Mouse (Mus musculus): ENCODE measurements at regions not wholly inside any gene's neighbourhood (a gene's known extent, or its start where the extent isn't known, plus 50 kb on each side); places are given as distances from the start of the nearest gene placed in this dataset.

DNA sequence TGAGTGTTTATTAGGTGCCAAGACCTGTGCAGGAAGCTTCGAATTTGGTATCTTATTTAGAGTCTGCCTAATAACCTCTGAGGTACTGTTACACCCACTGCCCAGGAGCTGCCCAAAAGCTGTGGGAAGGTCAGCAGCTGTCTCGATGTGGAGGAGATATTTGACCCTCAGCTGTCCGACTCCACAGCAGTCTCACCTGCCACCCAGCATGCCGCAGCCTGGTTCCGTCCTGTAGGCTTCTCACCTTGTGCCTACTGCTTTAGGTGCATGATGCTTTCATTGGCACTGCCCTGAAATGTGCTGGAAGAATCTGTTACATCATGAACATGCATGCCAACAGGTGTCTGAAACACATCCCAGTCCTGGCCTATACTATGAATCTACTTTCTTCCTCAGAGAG, 444.9 kb upstream of the Gm765 start:
- H3K9me3 ChIP-seq (replicated peaks; ENCODE audit: low read length) = no peaks in the 10 kb centered on the region
- H3K4me2 ChIP-seq (ENCODE audit: insufficient read depth, low read depth, poor library complexity, severe bottlenecking) = no peak overlapping the region
- in situ Hi-C loops (cut with MboI; ENCODE audit: low pct_ligation_motif_present, low pct_unique_long_range_greater_than_20kb, low sequenced_read_pairs) (no loop called here), dilution Hi-C loops (cut with MboI; ENCODE audit: extremely low pct_ligation_motif_present, extremely low pct_unique_long_range_greater_than_20kb, low sequenced_read_pairs) (no loop called here)
- H3K4me3 ChIP-seq (replicated peaks in 1 of 3; ENCODE audit: low read depth in 2 of 3, low read length in 2 of 3, poor library complexity in 1 of 3) = no peak overlapping the region
- H3K27me3 ChIP-seq (replicated peaks) = no peaks in the 10 kb centered on the region
- H3K36me3 ChIP-seq (replicated peaks in 1 of 2; ENCODE audit: control insufficient read depth in 1 of 2, insufficient read depth in 1 of 2, low read length in 1 of 2) = no peaks in the 10 kb centered on the region
- no peak for DNase-seq (ENCODE audit: extremely low read depth)
- no peaks in the 10 kb centered on the region; the same call in 1 of the 2 replicates for H3K79me2 ChIP-seq (replicated peaks; ENCODE audit: control insufficient read depth, extremely low read depth, insufficient read depth, poor library complexity, severe bottlenecking)
- TF ChIP-seq GABPA (IDR thresholded peaks at IDR 0.05; ENCODE audit: insufficient replicate concordance, low read depth, low read length) = no peak
- no peak for TF ChIP-seq IRF4 (IDR thresholded peaks at IDR 0.05; ENCODE audit: low read depth, low read length)
- TF ChIP-seq TBP (conservative IDR thresholded peaks at IDR 0.05; ENCODE audit: low read depth, low read length) = no peak
- TF ChIP-seq MXI1 (IDR thresholded peaks at IDR 0.05; ENCODE audit: low read depth, low read length) = no peak
- TF ChIP-seq ELF1 (IDR thresholded peaks at IDR 0.05; ENCODE audit: low read depth, low read length) = no peak
- TF ChIP-seq MAFK (IDR thresholded peaks at IDR 0.05; ENCODE audit: insufficient replicate concordance, low read length) = no peak
- no peak for TF ChIP-seq MEF2A (IDR thresholded peaks at IDR 0.05; ENCODE audit: borderline replicate concordance, low read depth, low read length)
- no peak for TF ChIP-seq JUN (IDR thresholded peaks at IDR 0.05; ENCODE audit: insufficient read depth, low read depth, low read length)
- no peak for TF ChIP-seq E2F4 (IDR thresholded peaks at IDR 0.05; ENCODE audit: insufficient replicate concordance, low read depth, low read length)
- no peak for TF ChIP-seq JUND (conservative IDR thresholded peaks at IDR 0.05; ENCODE audit: low read depth, low read length)
- no peak for TF ChIP-seq NRF1 (IDR thresholded peaks at IDR 0.05; ENCODE audit: low read depth, low read length)
- no peak for TF ChIP-seq CHD1 (IDR thresholded peaks at IDR 0.05; ENCODE audit: low read depth, low read length)
- H3K27ac ChIP-seq (ENCODE audit: insufficient read depth, low read depth) = no peak overlapping the region
- peaks cover 0 to 3% of the 10 kb centered on the region in 2 experiments; a peak in 2 of 4 replicates for H3K4me1 ChIP-seq (ENCODE audit: control insufficient read depth in 1 of 2, insufficient read depth in 2 of 2)
- no peak overlapping the region for H3K9ac ChIP-seq (ENCODE audit: insufficient read depth, low read depth)

GRCm38 (mm10) chr6:98782074-98782473, 439.5 kb upstream of the Gm765 start:
- Histone ChIP-seq H3K9me3 (replicated peaks; ENCODE audit: low read length) (no peaks in the 10 kb centered on the region), H3K27ac (ENCODE audit: insufficient read depth, low read depth) (no peak overlapping the region), H3K27me3 (replicated peaks) (no peaks in the 10 kb centered on the region), H3K4me3 (replicated peaks in 1 of 3; ENCODE audit: low read depth in 2 of 3, low read length in 2 of 3, poor library complexity in 1 of 3) (no peak overlapping the region), H3K36me3 (replicated peaks in 1 of 2; ENCODE audit: control insufficient read depth in 1 of 2, insufficient read depth in 1 of 2, low read length in 1 of 2) (no peaks in the 10 kb centered on the region), H3K9ac (ENCODE audit: insufficient read depth, low read depth) (no peak overlapping the region), H3K79me2 (replicated peaks; ENCODE audit: control insufficient read depth, extremely low read depth, insufficient read depth, poor library complexity, severe bottlenecking) (no peaks in the 10 kb centered on the region; the same call in 1 of the 2 replicates), H3K4me2 (ENCODE audit: insufficient read depth, low read depth, poor library complexity, severe bottlenecking) (no peak overlapping the region), H3K4me1 (ENCODE audit: control insufficient read depth in 1 of 2, insufficient read depth in 2 of 2) (peaks cover 3 to 5% of the 10 kb centered on the region in 2 experiments; a peak in 2 of 4 replicates)
- TF ChIP-seq KAT2A (IDR thresholded peaks at IDR 0.05; ENCODE audit: insufficient replicate concordance, low read length) = no peak
- no peak for TF ChIP-seq USF2 (conservative IDR thresholded peaks at IDR 0.05; ENCODE audit: low read depth, low read length)
- TF ChIP-seq ZNF384 (IDR thresholded peaks at IDR 0.05; ENCODE audit: low read depth, low read length) = no peak
- no peak for TF ChIP-seq RCOR1 (conservative IDR thresholded peaks at IDR 0.05; ENCODE audit: low read depth, low read length)
- TF ChIP-seq ETS1 (conservative IDR thresholded peaks at IDR 0.05; ENCODE audit: low read depth, low read length) = no peak
- no peak for TF ChIP-seq MAZ (IDR thresholded peaks at IDR 0.05; ENCODE audit: low read depth, low read length)
- TF ChIP-seq EP300 (IDR thresholded peaks at IDR 0.05; ENCODE audit: low read length) = no peak
- no peak for TF ChIP-seq TCF12 (IDR thresholded peaks at IDR 0.05; ENCODE audit: low read depth, low read length)
- TF ChIP-seq PAX5 (IDR thresholded peaks at IDR 0.05; ENCODE audit: low read length) = no peak
- TF ChIP-seq TBP (conservative IDR thresholded peaks at IDR 0.05; ENCODE audit: low read depth, low read length) = no peak
- TF ChIP-seq BHLHE40 (IDR thresholded peaks at IDR 0.05; ENCODE audit: low read depth, low read length) = no peak
- no peak for TF ChIP-seq MAFK (IDR thresholded peaks at IDR 0.05; ENCODE audit: insufficient replicate concordance, low read length)
- no peak for TF ChIP-seq CTCF (conservative IDR thresholded peaks at IDR 0.05 in 1 of 2, IDR thresholded peaks at IDR 0.05 in 1 of 2; ENCODE audit: low read depth in 2 of 2, low read length in 2 of 2)
- no peak for TF ChIP-seq JUND (conservative IDR thresholded peaks at IDR 0.05; ENCODE audit: low read depth, low read length)
- in situ Hi-C loops (cut with MboI; ENCODE audit: low pct_ligation_motif_present, low pct_unique_long_range_greater_than_20kb, low sequenced_read_pairs) (no loop called here), dilution Hi-C loops (cut with MboI; ENCODE audit: extremely low pct_ligation_motif_present, extremely low pct_unique_long_range_greater_than_20kb, low sequenced_read_pairs) (no loop called here)
- no peak for DNase-seq (ENCODE audit: extremely low read depth)

All from CH12.LX (cell line).